Mouse (Mus musculus): Measurements from ENCODE around the gene Gm29133. TPM values are rescaled to one million over a fixed set of nuclear protein-coding genes. Genes with fewer than 3 reads are reported as not detected.

Gm29133 gene
- not detected in 2 replicates for polyA plus RNA-seq (2016; fragmentation: Nextera tagmentation; extraction: Ambion mirVana)

GRCm38 (mm10) chr3:75747897-75748296, at the start of gene Gm29133:
Gm29133 (plus strand) TSS chr3:75748197.
- no peaks in the 10 kb centered on the region for H3K27me3 ChIP-seq (replicated peaks; ENCODE audit: low read depth, poor library complexity, severe bottlenecking)
- no peaks in the 10 kb centered on the region for H3K36me3 ChIP-seq (replicated peaks)
- H3K4me3 ChIP-seq = no peak within 1 kb of the TSS
- no peaks in the 10 kb centered on the region for H3K9me3 ChIP-seq
- WGBS = 69% methylated on average over 5 of the region's 5 CpGs
- no peaks in the 10 kb centered on the region for H3K4me1 ChIP-seq
- H3K27ac ChIP-seq (replicated peaks) = no peak within 1 kb of the TSS
- DNase-seq (ENCODE audit: low spot score) = no peak

DNA sequence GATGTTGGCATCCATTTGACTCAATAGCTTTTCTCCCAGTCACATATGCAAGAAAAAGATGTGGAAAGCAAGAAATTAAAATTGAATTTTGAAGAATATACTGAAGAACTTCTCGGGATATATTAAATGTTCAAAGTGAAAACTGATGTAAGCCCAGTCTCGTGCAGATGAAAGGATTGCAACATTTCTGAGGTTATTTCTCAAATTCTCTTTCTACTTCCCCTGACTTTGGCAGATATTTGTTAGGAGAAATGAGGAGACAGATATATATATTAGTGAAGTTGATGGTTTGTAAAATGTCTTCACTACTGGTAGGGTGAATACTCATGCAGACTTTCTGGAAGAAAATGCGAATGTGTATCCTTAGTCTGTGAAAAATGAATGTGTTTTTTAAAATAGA, 48.9 kb upstream of the Gm29133 start:
- Histone ChIP-seq H3K36me3 (replicated peaks) (no peaks in the 10 kb centered on the region), H3K4me3 (no peak overlapping the region), H3K27me3 (replicated peaks; ENCODE audit: low read depth, poor library complexity, severe bottlenecking) (no peaks in the 10 kb centered on the region), H3K27ac (replicated peaks) (no peak overlapping the region), H3K4me1 (no peaks in the 10 kb centered on the region), H3K9me3 (no peaks in the 10 kb centered on the region)
- WGBS = 90% methylated on average over 3 of the region's 3 CpGs
- DNase-seq (ENCODE audit: low spot score) = no peak

DNA sequence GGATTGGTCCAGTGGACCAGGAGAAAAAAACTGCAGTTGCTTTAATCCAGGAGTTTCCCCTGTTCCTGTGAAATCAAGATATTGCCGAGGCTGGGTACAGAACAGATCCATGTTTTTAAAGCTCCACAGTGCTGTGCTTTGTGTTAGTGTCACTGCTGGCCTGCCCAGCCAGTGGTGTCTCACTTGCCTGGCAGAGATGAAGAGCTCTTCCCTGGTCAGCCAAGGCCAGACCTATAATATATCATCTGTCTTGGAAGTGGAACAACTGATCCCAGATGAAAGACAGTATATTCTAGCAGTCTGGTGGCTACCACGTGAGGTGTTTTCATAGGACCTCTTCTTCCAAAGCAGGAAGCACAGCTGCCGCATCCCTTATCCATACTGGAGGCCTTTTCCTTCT, 46.7 kb upstream of the Gm29133 start:
- H3K36me3 ChIP-seq (replicated peaks) = no peaks in the 10 kb centered on the region
- no peaks in the 10 kb centered on the region for H3K27me3 ChIP-seq (replicated peaks; ENCODE audit: low read depth, poor library complexity, severe bottlenecking)
- 75% methylated on average over 3 of the region's 3 CpGs for WGBS
- H3K27ac ChIP-seq (replicated peaks) = no peak overlapping the region
- no peak overlapping the region for H3K4me3 ChIP-seq
- no peaks in the 10 kb centered on the region for H3K9me3 ChIP-seq
- no peak for DNase-seq (ENCODE audit: low spot score)
- H3K4me1 ChIP-seq = no peaks in the 10 kb centered on the region

GRCm38 (mm10) chr3:75706536-75706935, 41.5 kb upstream of the Gm29133 start:
- no peak overlapping the region for H3K27ac ChIP-seq (replicated peaks)
- no peaks in the 10 kb centered on the region for H3K4me1 ChIP-seq
- H3K9me3 ChIP-seq = no peaks in the 10 kb centered on the region
- no peak for DNase-seq (ENCODE audit: low spot score)
- H3K27me3 ChIP-seq (replicated peaks; ENCODE audit: low read depth, poor library complexity, severe bottlenecking) = no peaks in the 10 kb centered on the region
- no peak overlapping the region for H3K4me3 ChIP-seq
- 81% methylated on average over 3 of the region's 3 CpGs for WGBS
- no peaks in the 10 kb centered on the region for H3K36me3 ChIP-seq (replicated peaks)

DNA sequence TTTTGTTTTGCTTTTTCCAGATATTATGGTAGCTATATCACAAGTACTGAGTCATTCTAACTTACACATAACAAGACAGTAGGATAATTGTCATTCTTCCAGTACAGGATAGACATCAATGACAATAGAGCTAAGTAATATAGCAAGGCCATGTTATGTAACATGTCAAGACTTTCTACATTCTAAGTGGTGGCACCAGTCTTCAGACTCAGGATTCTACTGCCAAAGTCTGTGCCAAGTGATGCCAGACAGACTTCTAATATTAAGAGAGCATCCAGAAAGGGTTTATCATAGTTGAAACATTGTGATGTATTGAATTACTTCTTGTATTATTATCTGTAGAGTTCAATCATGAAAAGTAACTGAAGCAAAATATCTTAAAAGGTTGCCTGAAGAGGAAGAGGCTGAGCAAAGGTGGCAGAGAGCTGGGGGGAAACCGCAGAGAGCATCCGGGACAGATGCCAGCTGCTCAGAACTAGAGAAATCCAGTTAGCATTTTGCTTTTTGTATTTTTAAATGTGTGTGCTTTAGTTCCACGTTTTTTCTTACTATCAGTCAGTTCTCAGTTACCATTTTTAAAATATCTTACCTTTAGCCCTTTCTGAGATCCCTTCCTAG, 34.2 kb upstream of the Gm29133 start:
- WGBS = 78% methylated on average over 3 of the region's 3 CpGs
- H3K9me3 ChIP-seq = no peaks in the 10 kb centered on the region
- no peak for DNase-seq (ENCODE audit: low spot score)
- H3K36me3 ChIP-seq (replicated peaks) = no peaks in the 10 kb centered on the region
- no peak overlapping the region for H3K4me3 ChIP-seq
- H3K4me1 ChIP-seq = no peaks in the 10 kb centered on the region
- no peak overlapping the region for H3K27ac ChIP-seq (replicated peaks)
- no peaks in the 10 kb centered on the region for H3K27me3 ChIP-seq (replicated peaks; ENCODE audit: low read depth, poor library complexity, severe bottlenecking)

DNA sequence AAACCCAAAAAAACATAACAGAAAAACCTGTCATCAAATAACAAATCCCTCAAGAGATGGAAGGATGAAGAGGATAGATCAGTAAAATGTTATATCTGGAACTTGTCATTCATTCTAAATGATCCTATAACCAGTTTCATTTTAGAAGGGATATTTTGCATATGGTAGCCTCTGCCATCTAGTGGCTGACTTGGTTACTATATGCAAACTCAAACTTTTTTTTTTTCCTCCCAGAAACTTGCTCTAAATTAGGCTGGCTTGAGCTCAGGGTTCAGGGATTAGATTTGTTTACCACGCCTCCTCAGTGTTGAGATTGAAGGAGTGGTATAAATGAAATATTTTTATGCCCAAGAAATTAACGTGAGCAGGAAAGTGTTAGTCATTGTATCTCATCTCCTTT, 27.3 kb upstream of the Gm29133 start:
- Histone ChIP-seq H3K9me3 (no peaks in the 10 kb centered on the region), H3K27ac (replicated peaks) (no peak overlapping the region), H3K36me3 (replicated peaks) (no peaks in the 10 kb centered on the region), H3K27me3 (replicated peaks; ENCODE audit: low read depth, poor library complexity, severe bottlenecking) (no peaks in the 10 kb centered on the region), H3K4me3 (no peak overlapping the region), H3K4me1 (no peaks in the 10 kb centered on the region)
- 31% methylated on average over 2 of the region's 2 CpGs for WGBS
- DNase-seq (ENCODE audit: low spot score) = no peak

GRCm38 (mm10) chr3:75730982-75731600, 16.9 kb upstream of the Gm29133 start:
- Histone ChIP-seq H3K9me3 (no peaks in the 10 kb centered on the region), H3K27ac (replicated peaks) (no peak overlapping the region), H3K4me3 (no peak overlapping the region), H3K36me3 (replicated peaks) (no peaks in the 10 kb centered on the region), H3K27me3 (replicated peaks; ENCODE audit: low read depth, poor library complexity, severe bottlenecking) (no peaks in the 10 kb centered on the region), H3K4me1 (no peaks in the 10 kb centered on the region)
- WGBS = 83% methylated on average over 3 of the region's 3 CpGs
- no peak for DNase-seq (ENCODE audit: low spot score)

- Histone ChIP-seq H3K27me3 (replicated peaks; ENCODE audit: low read depth, poor library complexity, severe bottlenecking) (no peaks in the 10 kb centered on the region), H3K27ac (replicated peaks) (no peak overlapping the region), H3K9me3 (no peaks in the 10 kb centered on the region), H3K4me1 (no peaks in the 10 kb centered on the region), H3K36me3 (replicated peaks) (no peaks in the 10 kb centered on the region), H3K4me3 (no peak overlapping the region)
- 83% methylated on average over 4 of the region's 4 CpGs for WGBS
- DNase-seq (ENCODE audit: low spot score) = no peak
Measured at GRCm38 (mm10) chr3:75743664-75744437, 4.1 kb upstream of the Gm29133 start.

DNA sequence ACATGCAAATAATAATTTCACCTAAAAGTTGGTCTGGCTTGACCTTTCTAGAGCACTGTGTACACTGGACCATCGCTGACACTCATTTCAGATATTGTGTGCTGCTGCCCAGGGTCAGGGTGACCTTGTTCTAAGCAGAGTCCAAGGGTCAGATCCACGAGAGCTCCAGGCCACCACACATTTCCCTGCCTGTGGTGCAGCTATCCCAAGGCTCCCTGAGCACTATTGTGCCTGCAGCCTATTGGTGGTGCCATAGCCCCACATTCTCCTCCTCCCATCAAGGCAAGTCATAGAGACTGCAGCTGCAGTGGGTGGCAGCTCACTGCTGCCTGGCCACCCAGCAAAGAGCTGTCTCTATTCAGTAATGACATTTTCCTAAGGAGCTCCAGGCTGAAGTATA, 2.7 kb upstream of the Gm29133 start:
- Histone ChIP-seq H3K9me3 (no peaks in the 10 kb centered on the region), H3K27ac (replicated peaks) (no peak overlapping the region), H3K36me3 (replicated peaks) (no peaks in the 10 kb centered on the region), H3K4me3 (no peak overlapping the region), H3K4me1 (no peaks in the 10 kb centered on the region), H3K27me3 (replicated peaks; ENCODE audit: low read depth, poor library complexity, severe bottlenecking) (no peaks in the 10 kb centered on the region)
- 64% methylated on average over 2 of the region's 2 CpGs for WGBS
- DNase-seq (ENCODE audit: low spot score) = no peak

DNA sequence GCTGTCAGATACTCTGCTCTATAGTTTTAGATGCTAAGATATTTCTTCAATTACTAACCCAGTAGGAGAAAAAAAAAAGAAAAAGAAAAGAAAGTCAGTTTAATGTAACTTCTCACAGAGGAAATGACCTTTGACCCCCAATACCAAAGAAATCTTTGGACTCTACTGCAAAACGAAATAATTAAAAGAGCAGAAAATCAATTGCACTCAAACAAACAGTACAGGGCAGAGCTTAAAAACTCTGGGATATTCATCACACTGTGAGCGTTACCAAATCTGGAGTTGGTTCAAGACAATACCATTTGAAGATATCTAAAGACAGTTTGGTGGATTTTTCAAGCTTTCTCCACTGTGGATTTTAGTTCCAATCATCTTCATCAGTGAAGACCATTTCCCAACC, 15.4 kb downstream of the Gm29133 start:
- H3K9me3 ChIP-seq = no peaks in the 10 kb centered on the region
- 50% methylated on average over 2 of the region's 2 CpGs for WGBS

DNA sequence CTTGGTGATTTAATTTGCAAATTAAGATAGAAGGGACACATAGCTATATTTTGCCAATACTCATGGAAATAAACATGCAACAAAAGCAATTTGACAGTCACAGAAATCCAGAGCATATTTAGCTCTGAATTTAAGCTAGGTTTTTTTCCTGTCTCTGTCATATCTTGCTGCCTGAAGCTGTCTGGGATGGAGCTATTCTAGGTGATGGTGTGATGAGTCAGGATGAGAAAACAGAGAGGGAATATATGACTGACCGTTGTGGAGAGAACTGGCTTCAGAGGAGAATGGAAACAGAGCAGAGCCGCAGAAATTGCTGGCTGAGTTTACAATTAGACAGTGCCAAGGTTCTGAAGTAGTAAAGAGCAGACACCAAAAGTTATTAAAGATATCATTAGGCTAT, 26.3 kb downstream of the Gm29133 start:
- Histone ChIP-seq H3K27me3 (replicated peaks; ENCODE audit: low read depth, poor library complexity, severe bottlenecking) (no peaks in the 10 kb centered on the region), H3K27ac (replicated peaks) (no peak overlapping the region), H3K9me3 (no peaks in the 10 kb centered on the region), H3K36me3 (replicated peaks) (no peaks in the 10 kb centered on the region), H3K4me3 (no peak overlapping the region), H3K4me1 (no peaks in the 10 kb centered on the region)
- WGBS = 83% methylated on average over 2 of the region's 2 CpGs
- DNase-seq (ENCODE audit: low spot score) = no peak

More for the DNA sequence above, 15.4 kb downstream of the Gm29133 start:
- Histone ChIP-seq H3K4me3 (no peak overlapping the region), H3K27me3 (replicated peaks; ENCODE audit: low read depth, poor library complexity, severe bottlenecking) (no peaks in the 10 kb centered on the region), H3K36me3 (replicated peaks) (no peaks in the 10 kb centered on the region), H3K27ac (replicated peaks) (no peak overlapping the region), H3K4me1 (no peaks in the 10 kb centered on the region)
- no peak for DNase-seq (ENCODE audit: low spot score)

DNA sequence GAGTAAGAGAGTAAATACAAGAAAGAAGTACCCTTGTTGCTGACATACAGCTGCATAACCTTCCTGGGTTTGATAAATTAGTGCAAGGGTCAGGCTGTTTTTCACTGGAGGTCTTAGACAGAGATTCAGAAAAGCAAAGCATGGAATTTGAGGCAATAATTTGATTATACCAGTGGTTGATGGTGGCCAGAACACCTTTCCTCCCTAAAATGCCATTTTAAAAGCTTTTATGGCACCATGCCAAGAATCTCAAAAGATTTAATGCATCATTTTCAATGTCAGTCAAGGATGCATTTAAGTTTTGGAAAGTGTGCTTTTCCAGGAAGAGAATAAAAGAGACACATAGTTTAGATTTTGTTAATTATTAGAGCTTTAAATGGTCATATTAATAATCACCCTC, 60.0 kb downstream of the Gm29133 start:
- H3K36me3 ChIP-seq (replicated peaks) = no peaks in the 10 kb centered on the region
- no peak overlapping the region for H3K4me3 ChIP-seq
- H3K27ac ChIP-seq (replicated peaks) = no peak overlapping the region
- H3K4me1 ChIP-seq = no peaks in the 10 kb centered on the region
- DNase-seq (ENCODE audit: low spot score) = no peak
- H3K9me3 ChIP-seq = no peaks in the 10 kb centered on the region
- H3K27me3 ChIP-seq (replicated peaks; ENCODE audit: low read depth, poor library complexity, severe bottlenecking) = no peaks in the 10 kb centered on the region

DNA sequence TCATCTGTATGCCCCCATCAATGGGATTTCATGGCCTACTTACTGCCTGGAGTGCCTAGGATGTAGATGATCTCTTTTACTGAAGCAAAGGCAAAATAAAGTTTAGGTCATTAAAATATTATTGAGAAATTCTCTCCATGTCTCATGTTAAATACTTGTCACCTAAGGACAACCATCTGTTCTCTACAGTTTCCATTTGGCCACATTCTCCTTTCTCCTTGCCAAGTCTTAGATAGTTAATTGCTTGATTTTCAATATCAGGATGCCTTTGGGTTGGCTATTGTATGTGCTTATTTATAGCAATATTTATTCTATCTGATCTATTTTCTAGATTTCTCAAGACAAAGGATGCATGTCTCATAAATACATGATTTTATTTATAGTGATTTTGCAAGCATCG, 75.9 kb downstream of the Gm29133 start:
- Histone ChIP-seq H3K27ac (replicated peaks) (no peak overlapping the region), H3K9me3 (no peaks in the 10 kb centered on the region), H3K4me3 (no peak overlapping the region), H3K27me3 (replicated peaks; ENCODE audit: low read depth, poor library complexity, severe bottlenecking) (no peaks in the 10 kb centered on the region), H3K36me3 (replicated peaks) (no peaks in the 10 kb centered on the region), H3K4me1 (no peaks in the 10 kb centered on the region)
- no peak for DNase-seq (ENCODE audit: low spot score)
- 93% methylated on average over 1 of the region's 1 CpGs for WGBS

All from embryonic facial prominence, embryonic 10.5 days (tissue).